Mouse (Mus musculus) midbrain, postnatal 0 days (tissue): ENCODE measurements around the gene Duox2. TPM values are rescaled to one million over a fixed set of nuclear protein-coding genes. Genes with fewer than 3 reads are reported as not detected.

Experiments
- ATAC-seq: fragments of 200-750 bp; cut with Nextera tagmentation; 2 replicates; pipeline ENCODE4 v1.8.0; 2017; ENCODE audit warnings: moderate number of reproducible peaks, mild to moderate bottlenecking, moderate TSS enrichment, moderate library complexity; ENCODE audit not compliant: low FRiP score
- DNase-seq: peaks from one replicate; pipeline ENCODE4 v3.0.0-alpha.2; 2015; ENCODE audit warnings: low spot score
- H3K27ac ChIP-seq: fragments of 300-500 bp; sonication (generic); 2 replicates; pipeline ENCODE4 v1.5.1; 2014; ENCODE audit warnings: low read depth, mild to moderate bottlenecking, low read length, mixed read lengths
- H3K27me3 ChIP-seq: fragments of 300-500 bp; sonication (generic); 2 replicates; pipeline ENCODE4 v1.6.1; 2014; ENCODE audit warnings: low read length, control low read depth, mixed read lengths; ENCODE audit not compliant: insufficient read depth
- H3K36me3 ChIP-seq: fragments of 300-500 bp; sonication (generic); 2 replicates; pipeline ENCODE4 v1.6.1; 2014; ENCODE audit warnings: low read length, control low read depth, mixed read lengths; ENCODE audit not compliant: insufficient read depth
- H3K4me1 ChIP-seq: fragments of 300-500 bp; sonication (generic); 2 replicates; pipeline ENCODE4 v1.6.1; 2014; ENCODE audit warnings: mild to moderate bottlenecking, control low read depth, antibody characterized with exemption, low read length, mixed read lengths; ENCODE audit not compliant: insufficient read depth
- H3K4me2 ChIP-seq: fragments of 300-500 bp; sonication (generic); 2 replicates; pipeline ENCODE4 v1.6.1; 2014; ENCODE audit warnings: low read depth, mild to moderate bottlenecking, low read length, mixed read lengths; ENCODE audit not compliant: poor library complexity, severe bottlenecking
- H3K4me3 ChIP-seq: fragments of 300-500 bp; sonication (generic); 2 replicates; pipeline ENCODE4 v1.5.1; 2014; ENCODE audit warnings: low read depth, mild to moderate bottlenecking, low read length, moderate library complexity
- H3K9ac ChIP-seq: fragments of 300-500 bp; sonication (generic); replicated peaks from 2 replicates; pipeline ENCODE4 v1.6.1; 2014; ENCODE audit warnings: mild to moderate bottlenecking, low read length, moderate library complexity, mixed read lengths; ENCODE audit not compliant: poor library complexity, severe bottlenecking
- H3K9me3 ChIP-seq: fragments of 300-500 bp; sonication (generic); 2 replicates; pipeline ENCODE4 v1.6.1; 2016; ENCODE audit warnings: low read length, control low read depth
- CTCF ChIP-seq: IDR thresholded peaks from 2 replicates; pipeline ENCODE4 v1.5.1; 2016; ENCODE audit warnings: antibody characterized with exemption, mild to moderate bottlenecking
- WGBS: fragments of 180-500 bp; shearing (Covaris S2); extraction: QIAGEN DNeasy Blood & Tissue Kit; methylation state at CpG from one replicate; pipeline ENCODE4 v1.1.7; 2014; 5-methylcytosine and 5-hydroxymethylcytosine counted together
- polyA plus RNA-seq: library from polyadenylated mRNA; unstranded; fragments of >200 nt; fragmentation: Nextera tagmentation; extraction: Ambion mirVana; gene quantifications from 2 replicates; pipeline ENCODE4 v1.2.1, GENCODE M21; 2015
- total RNA-seq: library from RNA; depleted of rRNA; stranded (reverse); fragments of >200 nt; gene quantifications from 2 replicates; pipeline ENCODE4 v1.2.3, GENCODE M21; 2014

The Duox2 gene
- total and polyA plus RNA-seq, 2 experiments from 2014 or later: 0.05 to 0.17 TPM

GRCm38 (mm10) chr2:122317384-122317783 is 19.1 kb upstream of the Duox2 start:
- no peak overlapping the region for H3K9ac ChIP-seq
- H3K9me3 ChIP-seq: no peaks in the 10 kb centered on the region
- no peak overlapping the region for H3K4me3 ChIP-seq
- no peaks in the 10 kb centered on the region for H3K36me3 ChIP-seq
- no peak for ATAC-seq
- H3K4me1 ChIP-seq: no peaks in the 10 kb centered on the region; the same call in 1 of the 2 replicates
- no peak for TF ChIP-seq CTCF
- H3K4me2 ChIP-seq: no peak overlapping the region
- no peak overlapping the region for H3K27ac ChIP-seq
- 86% methylated on average over 4 of the region's 4 CpGs for WGBS
- H3K27me3 ChIP-seq: peaks cover 20% of the 10 kb centered on the region
- no peak for DNase-seq

- H3K4me2 ChIP-seq: no peak within 1 kb of the TSS
- TF ChIP-seq CTCF: no peak
- DNase-seq: no peak
- WGBS: 89% methylated on average over 7 of the region's 7 CpGs
- no peaks in the 10 kb centered on the region for H3K9me3 ChIP-seq
- peaks cover 20% of the 10 kb centered on the region for H3K27me3 ChIP-seq
- H3K4me1 ChIP-seq: no peaks in the 10 kb centered on the region; the same call in 1 of the 2 replicates
- no peak within 1 kb of the TSS for H3K9ac ChIP-seq
- no peaks in the 10 kb centered on the region for H3K36me3 ChIP-seq
- no peak within 1 kb of the TSS for H3K4me3 ChIP-seq
- ATAC-seq: no peak
- H3K27ac ChIP-seq: no peak within 1 kb of the TSS
Observed at GRCm38 (mm10) chr2:122315372-122315771, 17.1 kb upstream of the Duox2 start, which contains the start of gene Duox1. Gene Duox1 (plus strand): TSS chr2:122315672.

- DNase-seq (no peak), ATAC-seq (0 out of 2 replicates have a peak, but pooled peaks have one; percentile 47)
- H3K4me2 ChIP-seq: peak within 1 kb of the TSS; percentile 46
- no peaks in the 10 kb centered on the region for H3K9me3 ChIP-seq
- H3K27me3 ChIP-seq: peaks cover 20% of the 10 kb centered on the region
- no peak for TF ChIP-seq CTCF
- H3K4me3 ChIP-seq: peak within 1 kb of the TSS; percentile 19; the same call in 1 of the 2 replicates
- H3K9ac ChIP-seq: no peak within 1 kb of the TSS
- no peaks in the 10 kb centered on the region; the same call in 1 of the 2 replicates for H3K4me1 ChIP-seq
- H3K36me3 ChIP-seq: no peaks in the 10 kb centered on the region
- WGBS: 3% methylated on average over 24 of the region's 24 CpGs
- no peak within 1 kb of the TSS for H3K27ac ChIP-seq
Observed at GRCm38 (mm10) chr2:122313536-122313935, 15.3 kb upstream of the Duox2 start, which contains the start of gene Duoxa1. Gene Duoxa1 (minus strand): TSS chr2:122313730.

- WGBS: 5% methylated on average over 27 of the region's 27 CpGs
- Histone ChIP-seq H3K4me1 (no peaks in the 10 kb centered on the region; the same call in 1 of the 2 replicates), H3K4me3 (peak overlapping the region; percentile 19; the same call in 1 of the 2 replicates), H3K36me3 (no peaks in the 10 kb centered on the region), H3K27ac (no peak overlapping the region), H3K4me2 (peak overlapping the region; percentile 46), H3K27me3 (peaks cover 20% of the 10 kb centered on the region), H3K9me3 (no peaks in the 10 kb centered on the region), H3K9ac (no peak overlapping the region)
- peak; percentile 42 for ATAC-seq
- peak; percentile 78 for DNase-seq
- peak; percentile 74 for TF ChIP-seq CTCF
Observed at GRCm38 (mm10) chr2:122312722-122313417, 14.6 kb upstream of the Duox2 start.

- Histone ChIP-seq H3K4me2 (no peak overlapping the region), H3K9ac (no peak overlapping the region), H3K27ac (no peak overlapping the region), H3K36me3 (no peaks in the 10 kb centered on the region), H3K4me1 (no peaks in the 10 kb centered on the region; the same call in 1 of the 2 replicates), H3K27me3 (peaks cover 20% of the 10 kb centered on the region), H3K9me3 (no peaks in the 10 kb centered on the region), H3K4me3 (no peak overlapping the region)
- 19% methylated on average over 2 of the region's 2 CpGs for WGBS
- no peak for ATAC-seq
- no peak for TF ChIP-seq CTCF
- DNase-seq: no peak
Observed at GRCm38 (mm10) chr2:122311561-122311960, 13.3 kb upstream of the Duox2 start.

GRCm38 (mm10) chr2:122309647-122310046 is 11.4 kb upstream of the Duox2 start:
- Histone ChIP-seq H3K9me3 (no peaks in the 10 kb centered on the region), H3K4me3 (no peak overlapping the region), H3K27ac (no peak overlapping the region), H3K4me1 (no peaks in the 10 kb centered on the region; the same call in 1 of the 2 replicates), H3K9ac (no peak overlapping the region), H3K4me2 (no peak overlapping the region), H3K27me3 (peaks cover 29% of the 10 kb centered on the region), H3K36me3 (no peaks in the 10 kb centered on the region)
- TF ChIP-seq CTCF: peak; percentile 64
- DNase-seq (peak; percentile 60), ATAC-seq (no peak)
- 23% methylated on average over 3 of the region's 3 CpGs for WGBS
